Mouse (Mus musculus) embryonic fibroblast, embryonic 13.5 days (primary cell): ENCODE data around the gene Pfkfb4. TPM values are rescaled to one million over a fixed set of nuclear protein-coding genes. Genes with fewer than 3 reads are reported as not detected.

Source experiments
- H3K27ac ChIP-seq: 2 replicates; pipeline ENCODE4 v1.5.1; 2012; ENCODE audit warnings: low read length, control low read depth, inconsistent platforms; ENCODE audit not compliant: insufficient read depth
- H3K4me1 ChIP-seq: 2 replicates; pipeline ENCODE4 v1.6.1; 2011; ENCODE audit warnings: low read length; ENCODE audit not compliant: control insufficient read depth, insufficient read depth
- H3K4me3 ChIP-seq: 2 replicates; pipeline ENCODE4 v1.5.1; 2011; ENCODE audit warnings: mild to moderate bottlenecking, control low read depth, low read length; ENCODE audit not compliant: insufficient read depth
- CTCF ChIP-seq: IDR thresholded peaks from 2 replicates; pipeline ENCODE4 v1.5.1; 2011; ENCODE audit warnings: mild to moderate bottlenecking, control low read depth, low read length, moderate library complexity, borderline replicate concordance; ENCODE audit not compliant: insufficient read depth
- POLR2A ChIP-seq: IDR thresholded peaks from 2 replicates; pipeline ENCODE4 v1.6.1; 2011; ENCODE audit warnings: low read depth, mild to moderate bottlenecking, control low read depth, low read length, moderate library complexity
- polyA plus RNA-seq: library from polyadenylated mRNA; stranded (reverse); fragments of >200 nt; gene quantifications from 2 replicates; pipeline ENCODE4 v1.2.4, GENCODE M21; 2011; ENCODE audit warnings: low read depth; ENCODE audit not compliant: missing spikeins, insufficient read length

Pfkfb4 gene
- polyA plus RNA-seq, 1 experiment: 6.0 TPM

DNA sequence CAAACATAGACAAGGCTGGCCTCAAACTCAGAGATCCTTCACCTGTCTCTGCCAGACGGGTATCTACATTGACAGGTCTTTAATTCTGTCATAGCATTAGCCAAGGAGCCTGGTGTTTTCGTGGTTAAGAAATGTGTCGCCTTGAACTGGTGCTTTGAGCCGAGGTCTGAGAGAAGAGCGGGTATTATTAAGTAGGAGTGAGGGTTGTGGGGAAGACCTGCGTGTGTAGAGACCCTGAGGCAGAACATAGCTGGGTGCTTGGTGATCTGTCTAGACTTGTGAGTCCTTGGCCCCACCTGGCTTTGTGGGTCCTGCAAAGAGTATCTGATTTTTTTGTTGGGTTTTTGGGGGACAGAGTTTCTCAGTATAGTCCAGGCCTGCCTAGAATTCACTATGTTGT lies 62.3 kb downstream of the Pfkfb4 start:
- no peak overlapping the region for H3K4me3 ChIP-seq
- H3K27ac ChIP-seq: no peak overlapping the region; the same call in 1 of the 2 replicates
- TF ChIP-seq POLR2A: no peak
- no peak for TF ChIP-seq CTCF
- H3K4me1 ChIP-seq: peaks cover 8% of the 10 kb centered on the region; the same call in 1 of the 2 replicates

GRCm38 (mm10) chr9:109054712-109055111 lies 63.1 kb downstream of the Pfkfb4 start:
- Histone ChIP-seq H3K4me1 (peaks cover 8% of the 10 kb centered on the region; the same call in 1 of the 2 replicates), H3K4me3 (peak overlapping the region; percentile 25)
- TF ChIP-seq POLR2A: peak; percentile 84
- no peak for TF ChIP-seq CTCF

GRCm38 (mm10) chr9:109055271-109056030 lies 63.9 kb downstream of the Pfkfb4 start:
- H3K4me3 ChIP-seq: peak overlapping the region; percentile 25
- TF ChIP-seq CTCF: no peak
- TF ChIP-seq POLR2A: no peak
- peaks cover 15% of the 10 kb centered on the region for H3K4me1 ChIP-seq
- H3K27ac ChIP-seq: peak overlapping the region; percentile 29

More at GRCm38 (mm10) chr9:109054712-109055111, 63.1 kb downstream of the Pfkfb4 start:
- peak overlapping the region; percentile 55 for H3K27ac ChIP-seq

DNA sequence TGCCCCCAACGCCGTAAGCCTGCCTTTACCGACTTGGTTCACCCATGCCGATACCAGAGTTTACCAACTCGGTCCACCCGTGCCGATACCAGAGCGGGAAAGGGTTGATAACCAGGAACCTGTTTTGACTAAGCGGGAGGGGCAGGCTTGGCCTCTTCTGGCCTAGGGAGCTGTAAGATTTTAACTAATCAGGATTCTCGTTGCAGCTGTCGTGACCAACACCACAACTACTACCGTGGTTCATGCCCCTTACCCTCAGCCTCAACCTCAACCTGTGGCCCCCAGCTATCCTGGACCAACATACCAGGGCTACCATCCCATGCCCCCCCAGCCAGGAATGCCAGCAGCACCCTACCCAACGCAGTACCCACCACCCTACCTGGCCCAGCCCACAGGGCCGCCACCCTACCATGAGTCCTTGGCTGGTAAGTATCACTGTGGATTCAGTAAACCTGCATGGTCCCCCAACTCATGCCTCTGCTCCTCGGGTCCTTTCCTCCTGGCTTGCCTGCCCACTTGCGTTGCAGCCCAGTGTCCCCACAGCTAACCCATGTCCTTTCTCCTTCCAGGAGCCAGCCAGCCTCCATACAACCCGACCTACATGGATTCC lies 64.6 kb downstream of the Pfkfb4 start:
- no peak for TF ChIP-seq POLR2A
- no peak for TF ChIP-seq CTCF
- no peak overlapping the region for H3K27ac ChIP-seq
- H3K4me3 ChIP-seq: no peak overlapping the region

GRCm38 (mm10) chr9:109056916-109057315 lies 65.3 kb downstream of the Pfkfb4 start:
- H3K27ac ChIP-seq: no peak overlapping the region
- H3K4me3 ChIP-seq: no peak overlapping the region
- peaks cover 15% of the 10 kb centered on the region for H3K4me1 ChIP-seq
- TF ChIP-seq POLR2A (no peak), CTCF (no peak)

More for the DNA sequence above, 64.6 kb downstream of the Pfkfb4 start:
- peaks cover 15% of the 10 kb centered on the region for H3K4me1 ChIP-seq

GRCm38 (mm10) chr9:109057543-109057942 lies 66.0 kb downstream of the Pfkfb4 start:
- Histone ChIP-seq H3K4me1 (peaks cover 15% of the 10 kb centered on the region), H3K4me3 (no peak overlapping the region), H3K27ac (no peak overlapping the region)
- TF ChIP-seq POLR2A (peak; percentile 4; the same call in 1 of the 2 replicates), CTCF (no peak)

DNA sequence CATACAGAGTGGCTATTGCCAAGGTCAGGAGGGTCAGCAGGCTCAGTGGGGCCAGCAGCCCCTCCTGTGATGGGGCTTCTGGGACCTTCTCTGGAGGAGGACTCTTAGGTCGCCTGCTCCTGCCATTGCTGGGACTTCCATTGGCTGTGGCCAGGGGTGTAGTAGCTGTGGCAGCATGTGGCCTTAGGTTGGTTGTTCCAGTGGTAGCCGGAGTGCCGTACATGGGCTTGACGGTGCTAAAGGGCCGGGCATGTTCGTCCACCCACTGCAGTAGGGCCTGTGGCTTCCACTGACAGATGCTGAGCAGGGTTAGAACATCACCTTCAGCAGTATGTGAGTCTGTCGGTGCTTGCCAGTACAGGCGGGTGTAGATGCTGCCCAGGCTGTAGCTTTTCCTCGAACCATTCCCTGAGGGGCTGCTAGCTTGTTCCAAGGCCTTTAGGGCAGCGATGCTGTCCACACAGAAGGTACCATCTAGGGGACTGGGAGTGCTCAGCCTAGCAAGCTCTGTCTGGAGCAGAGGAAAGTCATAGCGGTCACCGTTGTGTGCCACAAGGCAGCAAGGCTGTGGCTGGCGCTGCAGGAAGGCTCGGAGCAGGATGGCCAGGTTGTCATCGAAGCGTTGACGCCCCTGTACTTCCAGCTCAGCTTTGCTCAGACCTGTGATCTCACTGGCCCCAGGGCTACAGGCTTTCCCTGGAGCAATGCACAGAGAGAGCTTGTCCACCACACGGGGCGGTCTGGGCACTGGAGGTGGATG lies 66.6 kb downstream of the Pfkfb4 start:
- Histone ChIP-seq H3K27ac (0 out of 2 replicates have a peak overlapping the region, but pooled peaks have one; percentile 94), H3K4me3 (no peak overlapping the region)

GRCm38 (mm10) chr9:109059136-109059903 lies 67.7 kb downstream of the Pfkfb4 start, which contains the start of gene Trex1:
Gene Trex1, minus strand, starts transcription at chr9:109059734.
- Histone ChIP-seq H3K4me3 (peak within 1 kb of the TSS; percentile 16), H3K4me1 (peaks cover 15% of the 10 kb centered on the region), H3K27ac (peak within 1 kb of the TSS; percentile 94)
- peak; percentile 100 for TF ChIP-seq POLR2A
- TF ChIP-seq CTCF: peak; percentile 81

More for the DNA sequence above, 66.6 kb downstream of the Pfkfb4 start:
- peaks cover 15% of the 10 kb centered on the region for H3K4me1 ChIP-seq
- no peak for TF ChIP-seq POLR2A
- no peak for TF ChIP-seq CTCF
